Mouse (Mus musculus) spleen, postnatal 14 days (tissue): ENCODE measurements around the gene Zdhhc9.

Source experiments
- DNase-seq, 2 experiments: peaks; one replicate each; pipeline ENCODE4 v3.0.0; 2021 to 2022; ENCODE audit warnings: low spot score in 2 of 2

Gene Zdhhc9

DNA sequence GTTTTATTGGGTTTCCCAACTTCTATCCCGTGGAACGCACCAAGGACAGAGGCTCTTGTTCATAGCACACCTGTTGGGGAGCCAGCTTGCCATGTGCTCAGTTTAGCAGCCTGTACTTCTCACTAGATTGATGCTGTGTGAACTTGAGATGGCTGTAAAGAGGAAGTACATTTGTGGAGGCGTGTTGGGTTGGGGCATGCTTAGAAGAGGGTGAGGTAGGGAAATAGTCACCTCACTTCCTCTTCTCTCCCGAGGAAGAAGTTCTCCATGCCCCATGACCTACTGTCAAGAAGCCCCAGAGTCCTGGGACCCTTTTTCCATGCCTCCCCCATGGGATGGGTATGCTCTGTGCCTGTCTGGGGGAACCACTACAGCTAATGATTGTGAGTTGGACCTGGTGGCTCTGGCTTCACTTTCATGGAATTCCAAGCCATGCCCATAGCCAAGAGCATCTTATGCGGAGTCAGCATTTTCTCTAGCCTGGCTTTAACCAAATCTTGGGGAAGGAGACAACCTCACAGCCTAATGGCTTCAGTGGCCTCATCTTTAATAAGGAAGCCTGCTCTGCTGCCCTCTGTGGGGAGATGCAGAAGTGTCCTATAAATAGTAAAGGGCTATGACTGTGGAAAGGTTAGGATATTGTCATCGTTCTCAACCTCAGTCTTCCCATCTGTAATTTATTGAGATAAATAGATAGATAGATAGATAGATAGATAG lies 81.0 kb downstream of the Zdhhc9 start:
- no peak for DNase-seq

DNA sequence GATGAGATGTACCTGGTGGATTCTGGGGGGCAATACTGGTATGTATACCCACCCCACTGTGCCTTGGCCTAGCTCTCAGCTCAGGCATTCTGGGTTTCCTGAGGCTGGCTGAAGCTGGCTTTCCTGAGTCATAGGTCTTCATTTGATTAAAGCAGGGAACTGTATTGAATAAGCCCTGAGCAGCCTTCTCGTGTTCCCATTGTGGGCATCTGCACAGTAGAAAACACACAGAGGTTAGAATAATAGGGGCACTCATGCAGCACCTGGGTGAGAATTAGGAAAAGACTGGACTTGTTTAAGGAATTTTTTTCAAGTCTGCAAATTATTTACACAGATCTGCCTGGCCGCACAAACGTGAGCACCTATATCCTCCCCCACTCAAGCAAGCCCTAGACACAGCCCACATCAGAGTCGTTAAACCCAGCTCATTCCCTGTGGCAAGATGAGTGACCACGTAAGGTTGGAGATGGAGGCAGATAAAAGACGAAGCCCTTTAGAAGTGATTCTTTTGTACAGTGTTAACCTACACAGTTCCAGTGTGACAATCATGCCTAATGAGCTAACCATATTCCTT lies 81.7 kb downstream of the Zdhhc9 start:
- no peak for DNase-seq

DNA sequence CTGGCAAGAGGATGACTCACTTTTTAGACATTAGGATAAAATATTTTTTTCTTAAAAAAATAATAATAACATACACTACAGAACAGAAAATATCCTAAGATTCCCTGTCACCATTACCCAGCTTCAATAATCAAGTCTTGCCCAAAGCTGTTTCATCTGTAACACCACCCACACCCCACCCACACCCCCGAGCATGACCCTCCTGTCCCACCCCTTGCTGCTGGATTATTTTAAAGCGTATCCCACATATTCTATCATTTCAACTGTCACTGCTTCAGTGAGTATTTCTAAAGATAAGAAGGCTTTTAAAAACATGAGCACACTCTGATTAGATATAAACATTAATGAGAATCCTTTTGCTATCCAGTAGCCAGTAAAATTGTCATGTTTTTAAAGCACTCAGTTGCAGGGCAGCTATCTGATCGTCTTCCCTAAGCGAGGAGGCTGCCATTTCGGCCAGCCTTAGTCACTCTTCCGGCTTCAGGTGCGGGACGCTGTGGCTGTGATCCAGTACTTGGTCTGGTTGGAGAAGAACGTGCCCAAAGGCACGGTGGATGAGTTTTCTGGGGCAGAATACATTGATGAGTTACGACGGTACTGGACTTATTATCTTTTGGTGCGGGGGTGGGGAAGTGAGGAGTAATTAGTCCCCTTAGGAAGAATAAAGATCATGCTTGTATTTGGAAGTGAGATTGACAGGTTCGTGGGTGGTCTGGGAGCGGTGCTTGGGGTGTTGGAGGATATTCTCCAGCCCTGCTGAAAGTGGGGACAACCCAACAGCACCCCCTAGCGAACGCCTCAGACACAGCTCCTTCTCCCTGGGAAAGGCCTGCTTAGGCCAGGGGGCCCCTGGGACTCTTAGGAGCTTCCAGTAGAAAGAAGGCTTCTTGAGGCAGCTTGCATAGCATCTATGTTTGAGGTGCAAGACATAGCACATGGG lies 84.3 kb downstream of the Zdhhc9 start:
- DNase-seq, result peak; percentile 28 to 46
